Mouse (Mus musculus) spleen, embryonic (tissue): ENCODE data around the gene Sorcs2.

Experiments used
- CTCF ChIA-PET: fragments of 350-600 bp; sonication (Branson Sonifier 250); formaldehyde crosslinking; loops from one replicate; lab custom pipeline; 2022; lab: Charles Lee

Sorcs2 gene

DNA sequence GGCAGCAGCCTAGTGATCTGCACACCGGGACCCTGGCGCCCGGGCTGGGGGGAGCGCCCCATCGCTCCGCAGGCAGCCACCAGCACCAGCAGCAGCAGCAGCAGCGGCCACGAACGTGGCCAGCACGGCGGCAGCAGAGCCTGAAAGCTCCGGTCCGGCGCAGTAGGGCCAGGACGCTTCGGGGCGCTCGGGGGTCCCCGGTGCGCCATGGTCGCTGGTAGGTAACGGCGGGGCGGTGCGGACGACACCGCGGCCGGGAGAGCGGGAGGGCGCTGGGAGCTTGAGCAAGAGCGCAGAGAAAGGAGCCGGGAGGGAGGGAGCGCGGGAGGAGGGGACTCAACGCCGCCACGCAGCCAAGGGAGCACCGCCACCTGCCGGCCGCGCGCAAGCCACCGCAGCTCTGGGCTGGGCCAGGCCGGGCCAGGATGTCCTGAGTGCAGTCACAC lies at the start of gene Sorcs2:
Gene Sorcs2, minus strand, starts transcription at position 303 of the 446 bp plus-strand sequence.
- CTCF ChIA-PET = interaction anchor here (0.7 to 3.7 kb wide), 7 partner anchors 73 to 248 kb away, joined by 3 to 14 read pairs (median 4); no protein-coding TSS in a partner anchor

GRCm38 (mm10) chr5:36446166-36446890 lies 48.4 kb upstream of the Sorcs2 start:
- CTCF ChIA-PET = no interaction called here

GRCm38 (mm10) chr5:36445028-36445427 lies 47.1 kb upstream of the Sorcs2 start:
- CTCF ChIA-PET = no interaction called here

DNA sequence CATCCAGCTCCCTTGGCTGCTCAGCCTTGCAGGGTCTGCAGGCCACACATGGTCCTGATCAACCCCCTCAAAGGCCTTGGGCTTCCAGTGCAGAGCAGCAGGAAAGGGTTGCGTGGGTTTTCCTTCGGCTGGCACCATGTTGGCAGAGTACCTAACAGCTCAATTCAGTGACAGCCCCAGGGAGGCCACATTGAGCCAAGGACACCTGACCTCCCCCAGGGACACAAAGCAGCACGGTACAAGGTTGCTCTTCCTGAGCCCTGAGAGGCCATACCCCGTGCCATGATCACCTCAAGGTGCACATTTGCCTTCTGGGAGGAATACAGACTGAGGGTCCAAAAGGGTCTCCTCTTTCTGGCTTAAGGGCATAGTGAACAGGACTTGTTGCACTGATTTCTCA lies 46.7 kb upstream of the Sorcs2 start:
- CTCF ChIA-PET = no interaction called here

GRCm38 (mm10) chr5:36440741-36441140 lies 42.8 kb upstream of the Sorcs2 start:
- CTCF ChIA-PET = no interaction called here

DNA sequence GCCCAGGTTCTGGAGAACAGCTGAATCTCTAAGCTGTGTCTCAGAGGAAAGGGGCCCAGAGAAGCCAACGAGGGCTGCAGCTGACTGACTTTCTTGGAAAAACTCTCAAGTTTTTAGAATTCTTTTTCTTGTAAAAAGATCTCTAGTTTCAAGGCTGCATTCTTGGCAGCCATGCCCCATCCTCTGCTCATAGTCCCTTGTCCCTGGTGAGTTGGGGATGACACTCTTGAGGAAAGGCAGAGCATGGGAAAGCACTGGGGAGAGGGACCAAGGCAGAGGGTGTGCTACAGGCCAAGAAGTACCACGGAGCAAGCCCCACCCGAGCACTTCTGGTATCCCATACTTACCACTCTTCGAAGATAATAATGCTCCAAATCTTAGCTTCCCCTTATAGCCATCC lies 38.9 kb upstream of the Sorcs2 start:
- CTCF ChIA-PET = interaction anchor here (0.6 kb wide), 1 partner anchor 1742 kb away, joined by 10 read pairs; no protein-coding TSS in a partner anchor

DNA sequence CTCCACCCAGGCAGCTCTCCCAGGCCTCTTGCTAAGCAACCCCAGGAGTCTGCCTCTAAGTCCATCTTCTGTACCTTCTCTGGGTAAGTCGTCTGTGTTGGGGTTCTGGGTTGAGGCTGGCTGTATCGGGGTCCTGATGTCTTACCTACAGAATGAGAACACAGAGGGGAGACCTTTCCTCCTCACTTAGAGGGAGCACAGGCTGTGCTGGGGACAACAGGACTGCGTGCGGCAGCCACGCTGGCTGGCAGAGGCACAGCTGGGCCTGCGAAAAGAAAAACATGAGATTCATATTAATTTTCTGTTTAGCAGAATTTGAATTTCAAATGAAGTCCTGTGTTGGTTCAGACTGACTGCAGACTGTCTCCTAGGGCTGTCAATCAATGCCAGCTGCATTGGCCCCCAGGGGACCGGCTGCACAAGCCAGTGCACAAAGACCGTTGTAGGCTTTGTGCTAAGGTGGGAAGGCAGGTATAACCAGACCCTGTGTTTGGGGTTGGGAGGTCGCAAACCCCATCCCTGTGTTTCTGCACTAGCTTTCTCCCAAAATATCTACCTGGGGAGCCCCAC lies 36.5 kb upstream of the Sorcs2 start:
- CTCF ChIA-PET = no interaction called here

- CTCF ChIA-PET = interaction anchor here (0.6 kb wide), 1 partner anchor 26 kb away, joined by 3 read pairs; no protein-coding TSS in a partner anchor
Measured at GRCm38 (mm10) chr5:36431711-36432110, 33.8 kb upstream of the Sorcs2 start.

GRCm38 (mm10) chr5:36429551-36429950 lies 31.6 kb upstream of the Sorcs2 start:
- CTCF ChIA-PET = interaction anchor here (0.5 kb wide), 1 partner anchor 232 kb away, joined by 7 read pairs; no protein-coding TSS in a partner anchor

GRCm38 (mm10) chr5:36427831-36428230 lies 29.9 kb upstream of the Sorcs2 start:
- CTCF ChIA-PET = no interaction called here

GRCm38 (mm10) chr5:36426404-36426803 lies 28.5 kb upstream of the Sorcs2 start:
- CTCF ChIA-PET = interaction anchor here (0.6 kb wide), 1 partner anchor 51 kb away, joined by 4 read pairs; no protein-coding TSS in a partner anchor

GRCm38 (mm10) chr5:36424676-36425075 lies 26.7 kb upstream of the Sorcs2 start:
- CTCF ChIA-PET = no interaction called here

GRCm38 (mm10) chr5:36422689-36423088 lies 24.8 kb upstream of the Sorcs2 start:
- CTCF ChIA-PET = no interaction called here

GRCm38 (mm10) chr5:36419861-36420260 lies 21.9 kb upstream of the Sorcs2 start:
- CTCF ChIA-PET = interaction anchor here (0.6 kb wide), 1 partner anchor 137 kb away, joined by 7 read pairs; no protein-coding TSS in a partner anchor

GRCm38 (mm10) chr5:36414712-36415331 lies 16.9 kb upstream of the Sorcs2 start:
- CTCF ChIA-PET = no interaction called here

GRCm38 (mm10) chr5:36398463-36399364 lies 775 bp upstream of the Sorcs2 start:
- CTCF ChIA-PET = interaction anchor here (1.0 to 3.7 kb wide), 5 partner anchors 74 to 107 kb away, joined by 4 to 14 read pairs (median 4); no protein-coding TSS in a partner anchor

DNA sequence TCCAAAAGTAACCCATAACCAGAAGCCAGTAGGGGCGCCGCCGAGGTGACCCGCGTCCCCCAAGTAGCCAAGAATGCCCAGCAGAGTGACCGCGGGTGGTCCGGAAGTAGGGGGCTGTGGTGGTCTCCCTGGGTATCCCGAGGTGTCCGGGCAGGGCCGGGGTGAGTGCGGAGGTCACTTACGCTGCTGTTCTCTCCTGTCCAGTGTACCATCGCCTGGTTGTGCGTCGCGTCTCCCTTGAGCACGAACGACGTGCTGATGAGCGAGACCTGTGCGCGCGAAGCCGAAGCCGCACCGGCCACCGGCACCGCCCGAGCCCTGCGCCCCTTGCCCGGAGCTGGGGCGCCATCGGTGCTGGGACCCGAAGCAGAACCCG lies 567 bp downstream of the Sorcs2 start:
- CTCF ChIA-PET = interaction anchor here (0.8 to 3.7 kb wide), 4 partner anchors 74 to 185 kb away, joined by 4 to 14 read pairs (median 4); no protein-coding TSS in a partner anchor

DNA sequence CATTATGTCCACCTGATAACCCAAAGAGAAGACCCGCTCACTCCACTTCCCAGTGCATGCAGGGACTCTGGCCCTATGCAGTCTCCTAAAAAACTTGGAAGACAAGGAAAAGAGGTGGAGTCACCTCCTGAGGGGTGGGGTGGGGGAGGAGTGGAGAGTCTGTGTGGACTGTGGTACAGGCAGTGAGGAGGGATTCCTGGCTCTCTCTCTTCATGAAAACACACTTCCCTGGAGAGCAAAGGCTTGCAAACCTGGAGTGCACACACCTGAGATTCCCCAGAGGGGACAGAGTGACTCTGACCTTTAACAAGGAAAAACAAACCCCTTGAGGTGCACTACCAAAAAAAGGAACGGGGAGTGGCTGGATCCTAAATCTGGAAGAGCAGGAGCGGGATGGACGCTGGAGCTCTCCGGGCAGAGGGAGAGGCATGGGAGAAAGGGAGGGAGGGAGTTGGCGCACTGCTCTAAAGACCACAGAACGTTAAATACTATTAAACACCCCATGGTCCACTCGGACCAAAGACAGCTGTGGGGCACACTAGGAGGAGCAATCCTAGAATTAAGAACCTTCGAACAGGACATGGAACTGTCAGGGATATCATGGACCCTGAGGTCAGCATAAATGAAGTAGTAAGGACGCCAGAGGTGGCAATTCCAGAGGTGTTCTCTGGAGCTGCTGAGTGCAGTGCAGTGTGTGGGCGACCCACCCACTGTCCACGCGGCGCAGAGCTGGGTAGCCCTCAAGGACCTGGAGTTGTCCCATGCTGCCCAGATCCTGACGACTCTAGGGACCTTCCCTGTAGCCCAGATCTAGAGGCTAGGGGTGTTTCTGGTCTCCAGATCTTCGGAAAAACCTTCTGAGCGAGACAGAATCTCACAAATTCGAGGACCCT lies 1.2 kb downstream of the Sorcs2 start:
- CTCF ChIA-PET = interaction anchor here (0.7 to 3.7 kb wide), 6 partner anchors 70 to 173 kb away, joined by 3 to 14 read pairs (median 6); no protein-coding TSS in a partner anchor

DNA sequence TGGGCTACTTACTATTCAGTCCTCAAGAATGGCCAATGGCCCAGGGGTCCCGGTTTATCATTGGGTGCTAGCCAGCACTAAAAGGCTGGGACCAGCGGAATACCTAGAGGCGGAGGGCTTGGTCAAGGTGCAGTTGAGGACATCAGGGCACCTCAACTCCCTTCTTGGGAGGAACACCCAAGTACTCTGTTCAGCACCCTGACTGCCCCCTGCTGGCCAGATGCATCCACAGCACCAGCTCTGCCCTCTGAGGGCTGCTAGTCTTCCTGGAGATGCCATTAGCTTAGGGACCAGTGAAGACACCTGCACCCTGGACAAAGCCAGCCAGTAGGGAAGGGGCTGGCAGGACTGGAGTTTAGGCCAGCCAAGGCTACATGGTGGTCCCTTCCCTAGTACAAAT lies 1.9 kb downstream of the Sorcs2 start:
- CTCF ChIA-PET = interaction anchor here (0.7 to 2.2 kb wide), 5 partner anchors 69 to 172 kb away, joined by 3 to 11 read pairs (median 4); no protein-coding TSS in a partner anchor
